Mouse (Mus musculus) ES-E14 (cell line): ENCODE data around the gene Aldob. TPM values are rescaled to one million over a fixed set of nuclear protein-coding genes. Genes with fewer than 3 reads are reported as not detected.
A peak's percentile ranks its signal among the peaks of the same experiment; 100 is the strongest.

ENCODE experiments used
- DNase-seq: peaks from one replicate; pipeline ENCODE4 v3.0.0-alpha.2; 2013; ENCODE audit warnings: low read depth, low spot score
- H3K27ac ChIP-seq: 2 replicates; pipeline ENCODE4 v1.5.1; 2012; ENCODE audit warnings: low read depth, mild to moderate bottlenecking, low read length, moderate library complexity, mixed read lengths; ENCODE audit not compliant: poor library complexity, insufficient read depth, severe bottlenecking
- H3K36me3 ChIP-seq: 2 replicates; pipeline ENCODE4 v1.6.1; 2012; ENCODE audit warnings: mild to moderate bottlenecking, low read length, moderate library complexity, mixed read lengths; ENCODE audit not compliant: control insufficient read depth, poor library complexity, insufficient read depth, severe bottlenecking
- H3K4me1 ChIP-seq, 2 experiments: fragments of 150-350 bp in 1 of 2; sonication (generic) in 1 of 2; 2 replicates each; pipeline ENCODE4 v1.6.1; 2012; ENCODE audit warnings: low read length in 2 of 2, mild to moderate bottlenecking in 1 of 2, mixed read lengths in 1 of 2; ENCODE audit not compliant: control insufficient read depth in 2 of 2, insufficient read depth in 2 of 2, poor library complexity in 1 of 2
- H3K4me3 ChIP-seq, 2 experiments: fragments of 150-350 bp in 1 of 2; sonication (generic) in 1 of 2; 2 replicates each; pipeline ENCODE4 v1.5.1; 2012; ENCODE audit warnings: low read length in 2 of 2, low read depth in 1 of 2, mild to moderate bottlenecking in 1 of 2, mixed read lengths in 1 of 2; ENCODE audit not compliant: insufficient read depth in 1 of 2, poor library complexity in 1 of 2, severe bottlenecking in 1 of 2
- H3K9ac ChIP-seq: 2 replicates; pipeline ENCODE4 v1.6.1; 2012; ENCODE audit warnings: low read depth, mild to moderate bottlenecking, low read length, mixed read lengths; ENCODE audit not compliant: poor library complexity, insufficient read depth, severe bottlenecking
- H3K9me3 ChIP-seq: fragments of 150-350 bp; sonication (generic); 2 replicates; pipeline ENCODE4 v1.6.1; 2012; ENCODE audit warnings: low read depth, mild to moderate bottlenecking, low read length; ENCODE audit not compliant: control insufficient read depth, insufficient read depth
- CHD2 ChIP-seq: IDR thresholded peaks from 2 replicates; pipeline ENCODE4 v1.6.1; 2014; ENCODE audit warnings: mild to moderate bottlenecking, low read depth, low read length, inconsistent platforms
- HCFC1 ChIP-seq: IDR thresholded peaks from 2 replicates; pipeline ENCODE4 v1.6.1; 2012; ENCODE audit warnings: low read length, inconsistent platforms, borderline replicate concordance; ENCODE audit not compliant: insufficient read depth
- MAFK ChIP-seq: IDR thresholded peaks from 2 replicates; pipeline ENCODE4 v1.6.1; 2014; ENCODE audit warnings: mild to moderate bottlenecking, low read depth, low read length, inconsistent platforms; ENCODE audit not compliant: insufficient read depth
- ZC3H11A ChIP-seq: IDR thresholded peaks from 2 replicates; pipeline ENCODE4 v1.6.1; 2012; ENCODE audit warnings: low read depth, mild to moderate bottlenecking, inconsistent platforms, low read length, borderline replicate concordance
- ZNF384 ChIP-seq: IDR thresholded peaks from 2 replicates; pipeline ENCODE4 v1.6.1; 2012; ENCODE audit warnings: low read depth, low read length, inconsistent platforms
- in situ Hi-C, 2 experiments: fragments of 600-800 bp; cut with MboI; formaldehyde crosslinking; loops; one replicate each; pipeline ENCODE4 v1.15.1; 2025; ENCODE audit warnings: low sequenced_read_pairs in 2 of 2, inconsistent platforms in 1 of 2; ENCODE audit not compliant: unreplicated experiment in 2 of 2
- total RNA-seq: library from RNA; depleted of rRNA; stranded (reverse); fragments of 300-350 nt; gene quantifications from 2 replicates; pipeline ENCODE4 v1.2.3, GENCODE M21; 2012

Aldob gene
- total RNA-seq, 1 experiment, result not detected

DNA sequence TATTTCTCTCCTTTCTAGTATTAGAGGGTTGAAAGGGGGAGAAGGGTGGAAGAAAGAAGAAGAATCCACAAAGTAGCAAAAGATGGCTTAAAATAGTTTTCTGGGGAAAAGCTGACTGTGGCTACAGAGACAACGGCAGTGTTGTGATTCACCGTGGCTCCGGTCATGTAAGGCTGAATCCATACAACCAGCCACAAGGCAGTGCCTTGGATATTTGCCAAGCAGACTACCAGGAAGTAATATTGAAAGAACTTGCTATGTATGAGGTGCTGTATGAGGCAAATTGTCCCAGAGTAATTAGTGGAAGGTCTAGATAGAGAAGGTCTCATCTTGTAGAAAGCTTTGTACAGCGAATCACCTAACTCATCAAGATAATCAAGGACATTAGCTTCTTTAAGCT, 22.8 kb upstream of the Aldob start:
- no peak for TF ChIP-seq ZC3H11A
- TF ChIP-seq CHD2, result no peak
- TF ChIP-seq MAFK, result no peak
- no peak for TF ChIP-seq HCFC1
- TF ChIP-seq ZNF384, result no peak
- Histone ChIP-seq H3K4me1 (no peaks in the 10 kb centered on the region), H3K27ac (no peak overlapping the region), H3K36me3 (no peaks in the 10 kb centered on the region), H3K9me3 (no peaks in the 10 kb centered on the region), H3K4me3 (no peak overlapping the region), H3K9ac (no peak overlapping the region)
- no peak for DNase-seq
- in situ Hi-C loops, result no loop called here

DNA sequence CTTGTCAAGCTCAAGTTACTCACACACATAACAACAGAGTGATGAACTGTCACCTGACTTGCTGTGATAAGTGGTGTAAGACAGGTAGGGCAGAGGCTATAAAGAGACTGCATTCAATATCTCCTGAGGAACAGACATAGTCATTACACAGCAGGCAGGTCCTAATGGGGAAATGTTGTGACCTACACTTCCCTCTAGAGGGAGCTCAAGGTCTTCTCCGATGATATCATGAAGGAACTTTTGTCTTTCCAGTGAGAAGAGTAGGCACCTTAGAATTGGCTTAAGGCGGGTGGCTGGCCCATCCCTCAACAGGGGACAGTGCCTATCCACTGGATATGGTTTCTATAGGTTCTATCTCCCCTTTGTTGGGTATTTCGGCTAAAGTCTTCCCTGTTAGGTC, 18.3 kb upstream of the Aldob start:
- in situ Hi-C loops, result loop anchor here in 1 of 2 experiments (10.0 kb wide), 1 partner anchor 57 kb away; no protein-coding TSS in a partner anchor
- Histone ChIP-seq H3K27ac (no peak overlapping the region), H3K9ac (no peak overlapping the region), H3K4me1 (no peaks in the 10 kb centered on the region), H3K36me3 (no peaks in the 10 kb centered on the region), H3K4me3 (no peak overlapping the region), H3K9me3 (no peaks in the 10 kb centered on the region)
- DNase-seq, result peak; percentile 54
- TF ChIP-seq ZNF384 (no peak), MAFK (no peak), CHD2 (no peak), HCFC1 (no peak), ZC3H11A (peak; percentile 9; the same call in 1 of the 2 replicates)

DNA sequence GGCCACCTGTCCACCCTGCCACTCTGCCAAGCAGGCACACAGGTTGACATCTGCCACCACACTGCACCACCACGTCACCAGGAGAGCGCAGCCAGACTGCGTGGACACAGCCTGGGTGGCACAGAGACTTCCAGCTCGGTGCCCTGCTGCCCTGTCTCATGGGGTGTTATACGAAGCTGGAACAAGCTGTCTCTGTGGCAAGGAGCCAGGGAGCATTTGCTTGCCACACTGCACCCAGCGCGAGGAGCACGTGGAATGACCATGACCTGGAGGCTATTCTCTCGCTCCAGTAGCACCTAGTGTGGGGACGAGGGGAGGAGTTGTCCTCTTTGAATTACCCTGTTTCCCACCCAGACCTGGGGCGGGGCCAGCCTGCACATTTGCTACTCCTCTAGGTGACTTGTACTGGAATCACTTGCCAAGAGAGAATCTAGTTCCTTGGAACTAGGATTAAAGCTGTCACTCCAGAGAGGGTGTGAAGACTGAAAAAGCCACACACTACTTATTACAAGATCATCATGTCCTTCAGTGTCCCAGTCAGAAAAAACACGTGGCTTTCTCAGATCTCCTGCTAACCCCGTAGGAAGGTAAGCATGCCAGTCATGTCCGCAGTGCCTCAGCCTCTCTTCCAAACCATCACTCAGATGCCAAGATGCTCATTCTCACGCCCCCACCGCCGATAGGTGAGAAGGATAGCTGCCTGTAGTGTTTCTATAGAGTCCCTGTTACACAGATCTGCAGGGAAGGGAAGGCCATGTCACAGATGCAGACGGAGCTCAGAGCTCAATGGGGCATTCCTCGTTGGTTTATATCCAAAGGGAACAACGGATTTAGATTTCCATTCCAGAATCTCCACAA, 10.8 kb upstream of the Aldob start:
- Histone ChIP-seq H3K4me1 (no peaks in the 10 kb centered on the region), H3K9ac (no peak overlapping the region), H3K4me3 (no peak overlapping the region), H3K36me3 (no peaks in the 10 kb centered on the region), H3K9me3 (no peaks in the 10 kb centered on the region), H3K27ac (no peak overlapping the region)
- in situ Hi-C loops, result loop anchor here in 1 of 2 experiments (10.0 kb wide), 1 partner anchor 65 kb away; no protein-coding TSS in a partner anchor
- DNase-seq, result no peak
- TF ChIP-seq HCFC1 (no peak), ZC3H11A (no peak), ZNF384 (no peak), CHD2 (no peak), MAFK (no peak)

DNA sequence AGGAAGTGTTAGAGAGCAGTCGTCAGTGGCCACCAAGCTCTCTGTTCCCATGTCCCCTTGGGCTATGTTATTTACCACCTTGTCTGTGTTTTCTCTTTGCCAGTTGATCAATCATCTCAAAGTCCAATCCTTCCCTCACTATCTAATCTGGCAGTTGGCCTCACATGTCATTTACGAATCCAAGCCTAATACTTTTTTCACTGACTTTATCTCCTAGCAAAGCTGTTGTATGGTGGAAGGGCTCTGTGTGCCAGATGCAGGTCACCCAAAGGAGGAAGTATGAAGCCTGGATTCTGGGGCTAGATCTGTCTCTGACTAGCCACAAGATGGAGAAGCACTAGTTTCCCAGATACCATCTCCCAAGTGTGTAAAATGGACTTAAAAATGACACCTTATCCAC, 8.8 kb upstream of the Aldob start:
- no peaks in the 10 kb centered on the region for H3K4me1 ChIP-seq
- no peaks in the 10 kb centered on the region for H3K36me3 ChIP-seq
- H3K4me3 ChIP-seq, result no peak overlapping the region
- DNase-seq, result no peak
- in situ Hi-C loops, result no loop called here
- no peak overlapping the region for H3K27ac ChIP-seq
- no peak overlapping the region for H3K9ac ChIP-seq
- no peaks in the 10 kb centered on the region for H3K9me3 ChIP-seq
- TF ChIP-seq HCFC1, result no peak
- TF ChIP-seq ZNF384, result no peak
- no peak for TF ChIP-seq MAFK
- TF ChIP-seq CHD2, result no peak
- TF ChIP-seq ZC3H11A, result no peak
